Mouse (Mus musculus) common myeloid progenitor, adult 5-6 weeks (primary cell): ENCODE measurements at regions not wholly inside any gene's neighbourhood (a gene's known extent, or its start where the extent isn't known, plus 50 kb on each side); places are given as distances from the start of the nearest gene placed in this dataset.

Experiments used
- ATAC-seq: replicated peaks from 2 replicates; pipeline ENCODE4 v1.8.0; 2016; ENCODE audit warnings: low read depth, mild to moderate bottlenecking, moderate TSS enrichment, inconsistent platforms; ENCODE audit not compliant: poor library complexity, severe bottlenecking

GRCm38 (mm10) chr3:39347578-39347977 lies 460.8 kb downstream of the Fat4 start:
- ATAC-seq: no peak

- no peak for ATAC-seq
These were observed 470.3 kb downstream of the Fat4 start for GRCm38 (mm10) chr3:39357012-39357411.

- ATAC-seq: no peak
These were observed 473.5 kb downstream of the Fat4 start for GRCm38 (mm10) chr3:39360278-39360677.

GRCm38 (mm10) chr3:39370926-39371325 lies 484.2 kb downstream of the Fat4 start:
- ATAC-seq: no peak

- no peak for ATAC-seq
These were observed 485.7 kb downstream of the Fat4 start for GRCm38 (mm10) chr3:39372426-39372950.

GRCm38 (mm10) chr3:39375465-39375864 lies 488.7 kb downstream of the Fat4 start:
- no peak for ATAC-seq

GRCm38 (mm10) chr3:39388491-39388890 lies 501.8 kb downstream of the Fat4 start:
- no peak for ATAC-seq

GRCm38 (mm10) chr3:39390442-39390841 lies 503.7 kb downstream of the Fat4 start:
- no peak for ATAC-seq

GRCm38 (mm10) chr3:39392053-39392452 lies 505.3 kb downstream of the Fat4 start:
- no peak for ATAC-seq

GRCm38 (mm10) chr3:39396672-39397071 lies 509.9 kb downstream of the Fat4 start:
- no peak for ATAC-seq

- no peak for ATAC-seq
These were observed 510.5 kb downstream of the Fat4 start for GRCm38 (mm10) chr3:39397255-39397654.

- no peak for ATAC-seq
These were observed 510.9 kb downstream of the Fat4 start for GRCm38 (mm10) chr3:39397677-39398076.

GRCm38 (mm10) chr3:39424778-39425642 lies 538.3 kb downstream of the Fat4 start:
- no peak for ATAC-seq

- no peak for ATAC-seq
These were observed 538.9 kb downstream of the Fat4 start for GRCm38 (mm10) chr3:39425643-39426016.

- ATAC-seq: no peak
These were observed 556.6 kb downstream of the Fat4 start for GRCm38 (mm10) chr3:39443328-39443727.

GRCm38 (mm10) chr3:39455650-39456049 lies 568.9 kb downstream of the Fat4 start:
- ATAC-seq: no peak

GRCm38 (mm10) chr3:39460183-39460888 lies 573.6 kb downstream of the Fat4 start:
- no peak for ATAC-seq

GRCm38 (mm10) chr3:39461561-39461960 lies 574.8 kb downstream of the Fat4 start:
- ATAC-seq: no peak

GRCm38 (mm10) chr3:39465811-39466210 lies 579.1 kb downstream of the Fat4 start:
- ATAC-seq: no peak

- ATAC-seq: no peak
These were observed 602.7 kb downstream of the Fat4 start for GRCm38 (mm10) chr3:39489392-39489791.

- ATAC-seq: no peak
These were observed 607.6 kb downstream of the Fat4 start for GRCm38 (mm10) chr3:39494363-39494762.
